Mouse (Mus musculus): ENCODE results near the gene Bmpr1b.

- TF ChIP-seq FLI1 (IDR thresholded peaks at IDR 0.05; ENCODE audit: low read length) (no peak), GATA1 (IDR thresholded peaks at IDR 0.05; ENCODE audit: borderline replicate concordance, low read length) (no peak)
Measured at GRCm38 (mm10) chr3:142103622-142104021, 65.6 kb downstream of the Bmpr1b start.
